Mouse (Mus musculus) liver, embryonic 14.5 days (tissue): Measurements from ENCODE around the gene Rabgap1l. TPM values are rescaled to one million over a fixed set of nuclear protein-coding genes. Genes with fewer than 3 reads are reported as not detected.

Experiments used
- ATAC-seq: fragments of 200-750 bp; cut with Nextera tagmentation; 2 replicates; pipeline ENCODE4 v1.8.0; 2017; ENCODE audit warnings: moderate number of reproducible peaks, mild to moderate bottlenecking, moderate library complexity; ENCODE audit not compliant: insufficient read depth
- DNase-seq, 3 experiments: peaks; one replicate each; pipeline ENCODE4 v3.0.0-alpha.2; 2012 to 2013; ENCODE audit warnings: low read depth in 3 of 3, low spot score in 3 of 3
- H3K27ac ChIP-seq: fragments of 300-500 bp; sonication (generic); 2 replicates; pipeline ENCODE4 v1.5.1; 2014; ENCODE audit warnings: moderate library complexity, mild to moderate bottlenecking, control low read depth, inconsistent platforms
- H3K27me3 ChIP-seq: fragments of 300-500 bp; sonication (generic); 2 replicates; pipeline ENCODE4 v1.6.1; 2014; ENCODE audit warnings: mild to moderate bottlenecking, low read length, moderate library complexity; ENCODE audit not compliant: control insufficient read depth, insufficient read depth
- H3K36me3 ChIP-seq: fragments of 300-500 bp; sonication (generic); replicated peaks from 2 replicates; pipeline ENCODE4 v1.6.1; 2014; ENCODE audit warnings: low read depth; ENCODE audit not compliant: control insufficient read depth, insufficient read depth
- H3K4me1 ChIP-seq, 2 experiments: fragments of 200-500 bp in 1 of 2; fragments of 300-500 bp in 1 of 2; sonication (generic) in 1 of 2; replicated peaks; 2 replicates each; pipeline ENCODE4 v1.6.1; 2012 to 2014; ENCODE audit warnings: antibody characterized with exemption in 1 of 2, inconsistent platforms in 1 of 2, low read length in 1 of 2; ENCODE audit not compliant: control insufficient read depth in 2 of 2, insufficient read depth in 2 of 2
- H3K4me2 ChIP-seq: fragments of 300-500 bp; sonication (generic); 2 replicates; pipeline ENCODE4 v1.6.1; 2014; ENCODE audit warnings: low read depth, mild to moderate bottlenecking, control low read depth, moderate library complexity
- H3K4me3 ChIP-seq, 2 experiments: fragments of 200-500 bp in 1 of 2; fragments of 300-500 bp in 1 of 2; sonication (generic) in 1 of 2; 2 replicates each; pipeline ENCODE4 v1.5.1; 2012 to 2014; ENCODE audit warnings: low read depth in 2 of 2, low read length in 2 of 2, mild to moderate bottlenecking in 2 of 2, control low read depth in 1 of 2, inconsistent platforms in 1 of 2, moderate library complexity in 1 of 2; ENCODE audit not compliant: insufficient read depth in 1 of 2
- H3K9ac ChIP-seq: fragments of 300-500 bp; sonication (generic); replicated peaks from 2 replicates; pipeline ENCODE4 v1.6.1; 2014; ENCODE audit warnings: mild to moderate bottlenecking, control low read depth, moderate library complexity
- H3K9me3 ChIP-seq: fragments of 300-500 bp; sonication (generic); 2 replicates; pipeline ENCODE4 v1.6.1; 2016; ENCODE audit warnings: low read length, mixed read lengths; ENCODE audit not compliant: control insufficient read depth
- CTCF ChIP-seq: IDR thresholded peaks from 2 replicates; pipeline ENCODE4 v1.5.1; 2016; ENCODE audit warnings: antibody characterized with exemption, low read depth, control low read depth
- EP300 ChIP-seq: IDR thresholded peaks from 2 replicates; pipeline ENCODE4 v1.6.1; 2016; ENCODE audit warnings: antibody characterized with exemption, low read depth
- WGBS: fragments of 180-500 bp; shearing (Covaris S2); extraction: QIAGEN DNeasy Blood & Tissue Kit; methylation state at CpG from one replicate; pipeline ENCODE4 v1.1.7; 2014; ENCODE audit not compliant: insufficient replicate concordance; 5-methylcytosine and 5-hydroxymethylcytosine counted together
- polyA plus RNA-seq, 2 experiments: library from polyadenylated mRNA; depleted of rRNA in 1 of 2; stranded (reverse) in 1 of 2; unstranded in 1 of 2; fragments of >200 nt; fragmentation: Nextera tagmentation in 1 of 2; extraction: Ambion mirVana in 1 of 2; gene quantifications; 2 replicates each; pipeline versions ENCODE4 v1.2.1 to v1.2.3; 2012 to 2014

Gene Rabgap1l
- polyA plus RNA-seq, 2 experiments = 18.7 to 27.5 TPM

DNA sequence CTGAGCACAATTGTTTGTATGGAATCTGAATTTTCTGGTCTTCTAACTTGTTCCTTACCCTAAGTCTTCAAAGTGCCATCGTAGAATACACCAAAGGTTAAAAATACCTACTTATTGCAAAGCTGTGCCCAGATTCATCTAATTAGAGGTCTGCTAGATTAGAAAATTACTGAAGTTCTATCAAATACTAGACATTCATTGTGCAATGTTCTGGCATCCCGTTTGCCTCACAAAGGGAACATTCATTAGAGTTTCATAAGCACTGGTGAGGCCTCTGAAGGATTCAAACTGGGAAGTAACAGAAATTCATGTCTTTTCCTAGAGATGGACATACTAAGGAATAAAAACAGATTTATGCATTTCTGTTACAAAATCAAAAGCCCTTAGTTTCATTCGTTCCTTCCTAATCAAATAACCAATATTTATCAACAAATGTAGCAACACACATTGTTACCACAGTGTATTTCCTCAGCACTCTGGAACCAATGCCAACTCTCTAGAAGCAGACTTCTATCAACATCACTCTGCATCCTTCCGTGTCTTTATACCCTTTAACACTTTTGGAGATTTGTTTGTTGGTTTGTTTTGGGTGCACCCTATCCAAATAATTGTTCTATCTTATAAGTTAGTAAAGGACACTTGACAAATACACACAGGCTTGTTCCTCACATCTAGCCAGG is 204.0 kb downstream of the Rabgap1l start:
- Histone ChIP-seq H3K36me3 (no peaks in the 10 kb centered on the region), H3K27ac (no peak overlapping the region), H3K4me2 (no peak overlapping the region), H3K4me3 (no peak overlapping the region), H3K9ac (no peak overlapping the region), H3K4me1 (no peaks in the 10 kb centered on the region), H3K27me3 (no peaks in the 10 kb centered on the region), H3K9me3 (no peaks in the 10 kb centered on the region)
- TF ChIP-seq CTCF (no peak), EP300 (no peak)
- no peak for ATAC-seq
- 70% methylated on average over 4 of the region's 4 CpGs for WGBS
- no peak for DNase-seq

DNA sequence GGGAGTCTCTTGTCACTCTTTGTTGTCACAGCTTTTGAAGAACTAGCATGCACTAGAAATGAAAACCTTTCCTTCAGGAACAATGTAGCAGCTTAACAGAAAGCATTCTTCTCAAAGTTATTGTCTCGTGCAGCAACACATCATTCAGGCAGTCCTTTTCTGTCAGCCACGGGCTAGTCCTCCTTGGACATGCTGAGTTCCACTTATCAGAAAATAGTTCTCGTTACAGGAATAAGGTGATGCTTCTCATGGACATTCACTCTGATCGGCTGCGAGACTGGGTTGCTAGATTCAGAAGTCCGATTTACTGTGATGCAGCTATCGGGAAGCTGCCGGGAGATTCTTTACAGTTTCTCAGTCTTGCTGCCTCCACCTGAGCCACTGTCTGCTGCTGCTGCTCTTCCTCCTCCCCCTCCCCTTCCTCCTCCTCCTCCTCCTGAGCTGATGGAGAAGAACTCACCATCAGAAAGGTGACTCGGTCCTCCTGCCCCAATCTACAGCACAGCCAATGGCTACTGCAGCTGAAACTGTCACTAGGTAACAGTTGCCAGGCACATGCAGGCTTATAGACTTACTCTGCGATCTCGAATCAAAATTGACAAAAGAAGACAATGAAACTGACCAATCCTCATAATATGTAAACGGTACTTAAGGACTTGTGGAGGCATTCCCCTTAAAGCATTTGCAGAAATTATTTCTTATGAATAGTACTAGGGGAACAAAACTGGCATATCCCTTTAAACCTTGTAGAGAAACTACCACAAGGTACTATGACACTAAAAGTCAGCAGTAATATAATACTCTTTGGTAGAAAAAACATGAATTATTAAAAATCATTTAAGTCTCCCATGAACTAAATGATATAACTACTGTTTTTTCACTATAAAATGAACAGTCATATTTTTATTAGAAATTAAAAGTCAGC is 213.4 kb downstream of the Rabgap1l start:
- no peak overlapping the region for H3K27ac ChIP-seq
- ATAC-seq = no peak
- 70% methylated on average over 12 of the region's 12 CpGs for WGBS

DNA sequence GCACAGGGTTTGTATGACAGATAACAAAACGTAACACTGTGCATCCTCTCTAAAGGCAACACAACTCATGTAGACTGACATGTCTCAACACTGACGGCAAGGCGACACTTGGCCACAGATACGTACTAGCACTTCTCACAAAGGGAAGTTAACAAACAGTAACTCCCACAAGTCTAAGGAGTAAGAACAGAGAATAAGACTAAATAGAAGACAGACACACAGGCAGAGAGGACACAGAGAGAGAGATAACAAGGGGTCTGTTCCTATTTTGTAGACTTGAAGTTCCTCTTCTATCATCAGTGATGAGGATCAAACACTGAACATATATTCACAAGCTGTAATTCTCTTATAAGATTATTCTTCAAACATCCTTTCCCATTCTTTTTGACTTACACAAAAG is 216.9 kb downstream of the Rabgap1l start:
- H3K4me2 ChIP-seq = no peak overlapping the region
- no peaks in the 10 kb centered on the region for H3K36me3 ChIP-seq
- ATAC-seq (no peak), DNase-seq (no peak)
- no peak for TF ChIP-seq CTCF
- TF ChIP-seq EP300 = no peak
- no peak overlapping the region for H3K9ac ChIP-seq
- H3K4me1 ChIP-seq = no peaks in the 10 kb centered on the region
- no peak overlapping the region for H3K27ac ChIP-seq
- H3K27me3 ChIP-seq = no peaks in the 10 kb centered on the region
- WGBS = 57% methylated on average over 4 of the region's 4 CpGs
- no peaks in the 10 kb centered on the region for H3K9me3 ChIP-seq
- H3K4me3 ChIP-seq = no peak overlapping the region

More for the DNA sequence above, 213.4 kb downstream of the Rabgap1l start:
- H3K4me1 ChIP-seq = no peaks in the 10 kb centered on the region
- no peak for TF ChIP-seq CTCF
- no peak for TF ChIP-seq EP300
- DNase-seq = no peak
- no peaks in the 10 kb centered on the region for H3K27me3 ChIP-seq
- no peak overlapping the region for H3K4me3 ChIP-seq
- H3K36me3 ChIP-seq = no peaks in the 10 kb centered on the region
- H3K9me3 ChIP-seq = no peaks in the 10 kb centered on the region
- H3K9ac ChIP-seq = no peak overlapping the region
- no peak overlapping the region for H3K4me2 ChIP-seq

DNA sequence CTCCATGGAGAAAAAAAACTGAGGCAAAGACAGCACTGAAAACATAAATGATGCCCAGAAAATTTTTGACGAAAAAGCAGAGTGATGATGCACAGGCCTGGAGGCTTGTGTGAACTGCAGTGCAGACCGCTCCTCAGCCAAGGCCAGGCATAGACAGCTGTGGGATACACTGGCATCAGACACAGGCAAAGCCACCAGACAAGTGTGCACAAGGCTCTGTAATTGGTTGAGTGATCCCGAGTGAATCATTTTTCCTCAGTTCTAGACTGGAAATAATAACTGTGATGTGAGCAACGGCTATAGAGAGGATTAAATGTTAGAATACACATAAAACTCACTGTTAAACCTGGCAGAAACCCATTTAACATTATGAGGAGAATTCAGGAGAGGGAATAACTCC is 219.0 kb downstream of the Rabgap1l start:
- ATAC-seq (no peak), DNase-seq (no peak)
- no peak overlapping the region for H3K4me2 ChIP-seq
- H3K27me3 ChIP-seq = no peaks in the 10 kb centered on the region
- no peak overlapping the region for H3K9ac ChIP-seq
- no peak overlapping the region for H3K4me3 ChIP-seq
- WGBS = 66% methylated on average over 4 of the region's 4 CpGs
- no peaks in the 10 kb centered on the region for H3K36me3 ChIP-seq
- no peak overlapping the region for H3K27ac ChIP-seq
- H3K9me3 ChIP-seq = no peaks in the 10 kb centered on the region
- H3K4me1 ChIP-seq = no peaks in the 10 kb centered on the region
- TF ChIP-seq CTCF (no peak), EP300 (no peak)

GRCm38 (mm10) chr1:160566458-160566857 is 226.6 kb downstream of the Rabgap1l start:
- ATAC-seq = no peak
- H3K36me3 ChIP-seq = no peaks in the 10 kb centered on the region
- no peaks in the 10 kb centered on the region for H3K4me1 ChIP-seq
- no peak overlapping the region for H3K27ac ChIP-seq
- no peak for TF ChIP-seq EP300
- TF ChIP-seq CTCF = no peak
- no peak overlapping the region for H3K4me2 ChIP-seq
- 65% methylated on average over 4 of the region's 4 CpGs for WGBS
- H3K27me3 ChIP-seq = no peaks in the 10 kb centered on the region
- no peak for DNase-seq
- no peak overlapping the region for H3K9ac ChIP-seq
- H3K9me3 ChIP-seq = no peaks in the 10 kb centered on the region
- H3K4me3 ChIP-seq = no peak overlapping the region
